Mouse (Mus musculus) left cerebral cortex, postnatal 25 days (tissue): ENCODE results near the gene Cfb. TPM values are rescaled to one million over a fixed set of nuclear protein-coding genes. Genes with fewer than 3 reads are reported as not detected.
A peak's percentile ranks its signal among the peaks of the same experiment; 100 is the strongest.
"Not testable (repeated sequence)": the region's sequence is repeated elsewhere in the genome, so short reads cannot be mapped to it uniquely, and the experiment has no call there.

ENCODE experiments used
- DNase-seq, 2 experiments: peaks; one replicate each; pipeline ENCODE4 v3.0.0; 2022; ENCODE audit warnings: low spot score in 2 of 2, mixed read lengths in 1 of 2
- intact Hi-C: fragments of 180-260 bp; cut with DNase I; formaldehyde crosslinking; loops from one replicate; pipeline ENCODE4 v1.15.1; 2025
- total RNA-seq, 2 experiments: library from RNA; stranded (reverse); gene quantifications; 2 replicates each; pipeline ENCODE4 v1.2.3; 2021

The Cfb gene
- under 1 TPM in 1 of 2 experiments, not detected in 1; 0.30 TPM for total RNA-seq

DNA sequence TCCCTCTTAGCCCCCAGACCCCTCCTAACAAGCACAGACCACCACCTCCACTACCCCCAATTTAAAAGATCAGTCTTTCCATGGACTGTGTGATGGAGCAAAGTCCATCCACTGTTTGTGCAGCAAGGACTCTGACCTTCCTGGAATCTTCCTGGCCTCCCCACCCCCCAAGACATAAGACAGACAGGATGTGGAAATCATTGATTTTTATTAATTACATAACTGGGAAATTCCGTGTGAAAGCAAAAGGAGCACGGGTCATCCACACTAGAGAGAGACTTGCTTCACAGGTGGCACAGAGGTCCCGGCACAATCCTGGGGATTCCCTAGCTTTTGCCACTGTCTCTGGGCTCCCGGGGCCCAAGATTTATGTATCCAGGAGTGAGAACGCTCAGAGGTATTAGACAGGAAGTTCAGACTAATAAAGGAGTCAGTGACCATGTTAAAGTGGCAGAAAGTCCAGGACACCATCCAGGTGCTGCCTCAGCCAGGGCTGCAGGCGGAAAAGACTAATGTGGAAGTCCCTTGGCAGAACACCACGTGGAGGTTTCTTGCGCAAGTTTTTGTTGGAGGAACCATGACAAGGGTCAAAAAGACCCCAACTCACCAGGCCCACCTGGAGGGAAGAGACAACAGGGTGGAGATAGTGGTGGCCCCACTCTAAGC, at the start of gene Cfb:
Gene Cfb (minus strand): TSS at position 103 of the 666 bp plus-strand sequence.
- no peak for DNase-seq
- intact Hi-C loops, result no loop called here

DNA sequence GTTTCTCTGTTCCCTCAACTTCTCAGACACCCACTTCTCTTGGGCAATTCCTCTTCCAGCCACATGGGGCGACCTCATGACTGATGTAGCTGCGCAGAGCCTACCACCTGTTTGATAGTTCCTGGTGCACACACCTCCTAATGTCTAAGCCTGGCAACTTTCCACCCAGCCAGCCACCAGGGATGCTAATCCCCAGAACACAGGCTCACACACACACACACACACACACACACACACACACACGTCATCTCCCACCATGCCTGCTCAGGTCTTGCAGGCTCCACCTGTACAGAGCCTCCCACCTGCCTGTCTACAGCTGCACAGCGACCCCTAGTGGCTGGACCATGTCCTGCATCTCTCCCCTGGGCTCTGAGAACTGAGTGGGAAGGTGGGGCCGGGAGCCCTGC, 49.6 kb upstream of the Cfb start:
- DNase-seq, result peak; percentile 45 to 51
- intact Hi-C loops, result loop anchor here (2.0 kb wide), 1 partner anchor 55 kb away; no protein-coding TSS in a partner anchor

DNA sequence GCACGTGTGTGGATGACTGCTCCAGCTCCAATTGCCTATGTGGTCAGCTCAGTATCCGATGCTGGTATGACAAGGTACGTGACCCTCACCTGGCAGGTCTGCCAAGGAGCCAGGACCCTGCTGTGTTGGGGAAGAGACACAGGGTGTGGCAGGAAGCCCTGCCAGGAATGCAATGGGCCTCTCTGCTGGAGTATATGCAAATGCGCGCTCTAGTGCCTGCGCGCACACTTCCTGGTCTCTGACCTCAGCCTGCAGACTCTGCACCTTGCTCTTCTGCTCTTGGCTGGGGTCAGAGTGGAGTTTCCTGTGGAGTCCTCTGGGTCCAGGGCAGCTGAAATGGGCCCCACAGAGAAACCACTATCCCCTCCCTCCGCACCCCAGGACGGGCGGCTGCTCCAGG, 48.7 kb upstream of the Cfb start:
- intact Hi-C loops, result no loop called here
- no peak for DNase-seq

DNA sequence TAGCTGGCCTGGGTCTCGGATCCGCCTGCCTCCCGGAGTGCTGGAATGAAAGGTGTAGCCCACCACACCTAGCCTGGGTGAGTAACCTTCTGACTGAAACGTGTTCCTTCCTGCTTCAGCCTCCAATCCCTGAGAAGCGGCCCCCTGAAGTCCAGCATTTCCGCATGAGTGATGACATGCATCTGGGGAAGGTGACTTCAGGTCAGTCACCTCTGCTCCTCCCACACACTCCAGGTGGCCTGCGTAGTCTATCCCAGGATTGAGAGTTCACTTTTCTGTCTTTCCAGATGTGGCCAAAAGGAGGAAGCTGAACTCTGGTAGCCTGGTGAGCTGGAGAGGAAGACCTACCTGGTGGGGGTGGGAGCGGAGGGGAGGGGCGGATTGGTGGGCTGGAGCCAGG, 40.6 kb upstream of the Cfb start:
- DNase-seq, result no peak
- intact Hi-C loops, result no loop called here

DNA sequence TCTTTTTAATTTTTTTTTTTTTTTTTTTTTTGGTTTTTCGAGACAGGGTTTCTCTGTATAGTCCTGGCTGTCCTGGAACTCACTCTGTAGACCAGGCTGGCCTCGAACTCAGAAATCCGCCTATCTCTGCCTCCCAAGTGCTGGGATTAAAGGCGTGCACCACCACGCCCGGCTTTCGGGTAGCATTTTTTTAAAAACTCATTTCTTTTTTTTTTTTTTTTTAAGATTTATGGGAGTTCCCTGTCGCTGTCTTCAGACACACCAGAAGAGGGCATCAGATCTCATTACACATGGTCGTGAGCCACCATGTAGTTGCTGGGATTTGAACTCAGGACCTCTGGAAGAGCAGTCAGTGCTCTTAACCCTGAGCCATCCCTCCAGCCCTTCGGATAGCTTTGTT, 39.6 kb upstream of the Cfb start:
- intact Hi-C loops, DNase-seq: not testable (repeated sequence)

DNA sequence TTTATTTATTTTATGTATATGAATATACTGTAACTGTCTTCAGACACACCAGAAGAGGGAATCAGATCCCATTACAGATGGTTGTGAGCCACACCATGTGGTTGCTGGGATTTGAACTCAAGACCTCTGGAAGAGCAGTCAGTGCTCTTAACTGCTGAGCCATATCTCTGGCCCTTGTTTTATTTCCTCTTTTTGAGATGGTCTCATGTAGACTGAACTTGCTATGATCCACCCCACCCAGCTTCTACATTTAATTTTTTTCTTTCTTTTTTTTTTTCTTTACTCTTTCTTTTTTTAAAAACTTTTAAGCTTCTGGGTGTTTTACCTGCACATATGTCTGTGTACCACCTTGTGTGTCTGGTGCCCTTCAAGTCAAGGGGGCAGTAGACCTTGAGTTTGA, 38.5 kb upstream of the Cfb start:
- DNase-seq, intact Hi-C loops: not testable (repeated sequence)

DNA sequence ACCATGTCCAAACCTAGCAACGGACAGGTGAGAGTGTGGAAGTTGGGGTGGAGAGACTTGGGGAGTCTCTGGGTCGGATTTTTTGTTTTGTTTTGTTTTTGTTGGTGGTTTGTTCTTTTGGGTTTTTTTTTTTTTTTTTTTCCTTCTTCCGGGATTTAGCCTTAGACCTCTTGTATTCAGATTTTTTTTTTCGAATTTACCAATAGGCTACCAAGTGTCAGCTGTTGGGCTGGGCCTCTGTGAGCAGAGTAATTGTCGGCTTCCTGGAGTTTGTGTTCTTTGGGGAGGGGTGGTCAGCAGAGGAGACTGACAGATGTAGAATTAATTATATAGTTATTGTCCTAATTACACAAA, 37.5 kb upstream of the Cfb start:
- intact Hi-C loops, result loop anchor here (2.0 to 5.0 kb wide), 3 partner anchors 53 to 783 kb away; partner anchors contain the start of genes Csnk2b, Gpank1 and H2-DMa
- no peak for DNase-seq

DNA sequence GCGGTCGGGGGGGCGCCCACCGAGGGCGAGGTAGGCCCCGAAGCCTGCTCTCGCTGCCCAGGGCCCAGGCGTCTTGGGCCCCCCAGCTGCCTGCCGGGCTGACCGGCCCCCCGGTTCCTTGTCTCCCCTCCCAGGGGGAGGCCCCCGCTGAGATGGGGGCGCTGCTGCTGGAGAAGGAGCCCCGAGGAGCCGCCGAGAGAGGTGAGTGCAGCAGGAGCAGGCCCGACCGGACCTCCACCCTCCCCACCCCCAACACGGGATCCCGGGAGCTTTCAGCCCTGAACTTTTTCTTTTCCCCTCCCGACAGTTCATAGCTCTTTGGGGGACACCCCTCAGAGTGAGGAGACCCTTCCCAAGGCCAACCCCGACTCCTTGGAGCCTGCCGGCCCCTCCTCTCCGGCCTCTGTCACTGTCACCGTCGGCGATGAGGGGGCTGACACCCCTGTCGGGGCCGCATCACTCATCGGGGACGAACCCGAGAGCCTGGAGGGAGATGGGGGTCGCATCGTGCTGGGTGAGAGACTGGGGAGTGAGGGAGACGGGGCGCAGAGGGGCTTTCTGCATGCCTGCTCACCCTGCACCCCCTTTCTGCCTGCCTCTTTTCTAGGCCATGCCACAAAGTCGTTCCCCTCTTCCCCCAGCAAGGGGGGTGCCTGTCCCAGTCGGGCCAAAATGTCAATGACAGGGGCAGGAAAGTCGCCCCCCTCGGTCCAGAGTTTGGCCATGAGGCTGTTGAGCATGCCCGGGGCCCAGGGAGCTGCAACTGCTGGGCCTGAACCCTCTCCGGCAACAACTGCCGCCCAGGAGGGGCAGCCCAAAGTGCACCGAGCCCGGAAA, 37.0 kb upstream of the Cfb start:
- intact Hi-C loops, result loop anchor here (2.0 to 5.0 kb wide), 3 partner anchors 54 to 782 kb away; partner anchors contain the start of genes Csnk2b, Gpank1 and H2-DMa
- peak; percentile 11 to 31 for DNase-seq

DNA sequence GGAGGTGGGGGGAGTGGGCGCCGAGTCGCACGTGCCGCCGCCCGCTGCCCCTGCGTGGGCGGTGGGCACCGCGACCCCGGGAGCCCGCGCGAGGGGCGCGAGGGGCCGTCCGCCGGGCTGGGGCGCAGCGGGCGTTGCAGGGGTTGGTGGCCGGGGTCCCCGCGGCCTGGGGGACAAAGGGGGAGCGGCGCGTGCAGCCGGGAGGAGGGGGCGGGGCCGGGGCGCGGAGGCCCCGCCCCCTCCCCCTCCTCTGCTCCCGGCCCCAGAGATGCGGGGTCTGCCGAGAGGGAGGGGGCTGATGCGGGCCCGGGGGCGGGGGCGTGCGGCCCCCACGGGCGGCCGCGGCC, 36.4 kb upstream of the Cfb start:
- DNase-seq, result no peak
- intact Hi-C loops, result loop anchor here (2.0 to 5.0 kb wide), 3 partner anchors 54 to 781 kb away; partner anchors contain the start of genes Csnk2b, Gpank1 and H2-DMa

DNA sequence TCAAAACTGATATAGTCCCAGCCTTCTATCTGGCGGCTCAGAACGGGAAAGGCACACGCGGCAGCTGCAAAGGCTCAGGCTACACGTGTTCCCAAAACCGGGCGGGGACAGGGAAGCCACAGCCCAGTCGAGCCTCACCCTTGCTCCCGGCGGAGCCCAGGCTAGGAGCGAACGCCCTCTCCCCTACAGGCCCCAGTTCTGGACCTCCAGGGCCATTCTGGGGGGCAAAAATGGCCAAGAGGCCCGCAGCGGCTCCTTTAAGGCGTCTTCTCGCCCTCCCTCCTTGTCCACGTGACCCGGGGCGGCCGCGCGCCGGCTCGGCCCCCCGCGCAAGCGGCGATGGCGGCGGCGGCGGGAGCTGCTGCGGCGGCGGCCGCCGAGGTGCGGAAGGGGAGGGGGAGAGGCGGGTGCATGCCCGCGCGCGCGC, 35.9 kb upstream of the Cfb start, which contains the start of the genes C2 and Ehmt2:
Gene C2 (minus strand): TSS at position 106 of the 427 bp plus-strand sequence.
Gene Ehmt2 (plus strand): TSS at position 310 of the 427 bp plus-strand sequence.
- peak; percentile 87 to 88 for DNase-seq
- intact Hi-C loops, result loop anchor here (2.0 to 5.0 kb wide), 3 partner anchors 55 to 781 kb away; partner anchors contain the start of genes Csnk2b, Gpank1 and H2-DMa

DNA sequence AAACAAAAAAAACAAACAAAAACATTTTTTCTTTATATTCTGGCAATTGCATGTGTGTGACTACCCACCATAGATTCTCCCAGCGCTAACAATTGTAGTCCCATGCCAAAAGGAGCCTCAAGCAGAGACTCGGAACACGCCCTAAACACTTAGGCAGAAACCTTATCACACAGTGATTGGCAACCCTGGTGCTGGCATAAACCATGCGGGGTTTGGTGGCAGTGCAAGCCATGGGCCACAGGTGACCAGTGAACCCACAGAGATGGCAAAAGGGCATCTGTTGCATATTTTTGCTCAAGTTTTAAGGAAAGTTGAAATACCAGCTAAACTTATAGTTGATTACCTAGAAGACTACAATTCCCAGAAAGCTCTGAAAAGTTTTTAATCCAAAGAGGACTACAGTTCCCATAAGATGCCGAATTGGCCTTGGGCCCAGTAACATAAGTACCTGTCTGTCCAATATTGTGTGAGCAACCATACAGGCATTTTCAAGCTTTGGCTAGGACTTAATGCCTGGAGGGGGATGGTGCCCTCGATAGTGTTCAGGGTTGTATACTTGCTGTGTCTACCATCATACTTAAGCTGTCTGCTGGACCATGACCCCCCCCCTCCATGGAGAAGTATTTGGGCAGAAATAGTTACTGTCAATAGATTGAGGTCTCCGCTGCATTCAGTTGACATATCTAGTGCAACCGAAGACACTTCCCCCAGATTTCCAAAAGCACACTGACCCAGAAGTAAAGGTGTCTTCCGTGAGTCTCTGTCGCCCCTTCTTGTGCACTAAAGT, 35.2 kb upstream of the Cfb start:
- intact Hi-C loops, result loop anchor here (2.0 to 5.0 kb wide), 3 partner anchors 55 to 780 kb away; partner anchors contain the start of genes Csnk2b, Gpank1 and H2-DMa
- DNase-seq, result peak; percentile 62 to 72

DNA sequence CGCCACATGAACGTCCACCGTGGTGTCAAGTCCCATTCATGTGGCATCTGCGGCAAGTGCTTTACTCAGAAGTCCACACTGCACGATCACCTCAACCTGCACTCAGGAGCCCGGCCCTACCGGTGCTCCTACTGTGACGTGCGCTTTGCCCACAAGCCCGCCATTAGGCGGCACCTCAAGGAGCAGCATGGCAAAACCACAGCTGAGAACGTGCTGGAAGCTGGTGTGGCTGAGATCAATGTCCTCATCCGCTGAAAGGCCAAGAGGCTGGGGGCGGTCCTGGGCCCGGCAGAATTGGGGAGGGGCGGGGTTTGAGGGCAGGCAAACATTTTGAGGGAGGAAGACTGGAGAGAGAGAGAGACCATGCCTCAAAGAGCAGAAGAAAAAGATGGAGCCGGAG, 34.0 kb upstream of the Cfb start:
- DNase-seq, result no peak
- intact Hi-C loops, result loop anchor here (5.0 kb wide), 2 partner anchors 226 to 779 kb away; partner anchors contain the start of genes Csnk2b, Gpank1 and H2-DMa

DNA sequence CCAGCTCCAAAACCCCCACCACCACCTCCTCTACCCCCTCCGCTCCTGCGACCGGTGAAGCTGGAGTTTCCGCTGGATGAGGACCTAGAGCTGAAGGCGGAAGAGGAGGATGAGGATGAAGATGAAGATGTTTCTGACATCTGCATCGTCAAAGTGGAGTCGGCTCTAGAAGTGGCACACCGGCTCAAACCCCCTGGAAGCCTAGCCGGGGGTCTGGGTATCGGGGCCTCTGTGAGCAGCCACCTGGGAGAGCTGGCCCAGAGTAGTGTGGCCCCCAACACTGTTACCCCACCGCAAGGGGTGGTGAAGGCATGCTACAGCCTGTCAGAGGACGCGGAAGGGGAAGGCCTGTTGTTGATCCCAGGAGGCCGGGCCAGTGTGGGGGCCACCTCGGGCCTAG, 33.4 kb upstream of the Cfb start:
- intact Hi-C loops, result loop anchor here (5.0 kb wide), 2 partner anchors 227 to 778 kb away; partner anchors contain the start of genes Csnk2b, Gpank1 and H2-DMa
- no peak for DNase-seq

DNA sequence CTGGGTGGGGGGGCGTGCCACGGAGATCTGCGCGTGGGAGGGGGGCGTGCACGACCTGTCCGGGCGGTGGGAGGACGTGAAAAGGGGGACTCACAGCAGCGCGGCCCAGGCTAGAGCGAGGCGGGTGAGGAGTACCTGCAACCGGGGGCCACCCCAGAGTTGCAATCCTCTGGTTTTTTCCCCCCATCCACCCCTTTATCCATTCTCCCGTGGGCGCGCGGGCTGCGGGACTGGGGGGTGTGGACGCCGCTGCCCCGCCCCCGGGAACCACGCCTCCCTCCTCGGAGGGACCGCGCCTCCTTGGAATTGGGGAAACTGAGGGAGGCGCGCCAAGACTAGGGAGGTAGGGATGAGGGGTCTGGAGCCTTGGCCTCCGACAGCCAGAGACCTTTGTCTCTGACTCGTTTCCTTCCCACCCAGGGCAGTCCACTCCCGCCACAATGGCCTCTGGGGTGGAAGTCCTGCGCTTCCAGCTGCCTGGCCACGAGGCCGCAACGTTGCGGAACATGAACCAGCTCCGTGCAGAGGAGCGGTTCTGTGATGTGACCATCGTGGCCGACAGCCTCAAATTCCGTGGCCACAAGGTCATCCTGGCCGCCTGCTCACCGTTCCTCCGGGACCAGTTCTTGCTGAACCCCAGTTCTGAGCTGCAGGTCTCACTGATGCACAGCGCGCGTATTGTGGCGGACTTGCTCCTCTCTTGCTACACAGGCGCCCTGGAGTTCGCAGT, 32.6 kb upstream of the Cfb start:
- peak; percentile 23 to 40 for DNase-seq
- intact Hi-C loops, result loop anchor here (5.0 kb wide), 3 partner anchors 43 to 778 kb away; partner anchors contain the start of genes Csnk2b, Gpank1, H2-DMa and Nelfe

DNA sequence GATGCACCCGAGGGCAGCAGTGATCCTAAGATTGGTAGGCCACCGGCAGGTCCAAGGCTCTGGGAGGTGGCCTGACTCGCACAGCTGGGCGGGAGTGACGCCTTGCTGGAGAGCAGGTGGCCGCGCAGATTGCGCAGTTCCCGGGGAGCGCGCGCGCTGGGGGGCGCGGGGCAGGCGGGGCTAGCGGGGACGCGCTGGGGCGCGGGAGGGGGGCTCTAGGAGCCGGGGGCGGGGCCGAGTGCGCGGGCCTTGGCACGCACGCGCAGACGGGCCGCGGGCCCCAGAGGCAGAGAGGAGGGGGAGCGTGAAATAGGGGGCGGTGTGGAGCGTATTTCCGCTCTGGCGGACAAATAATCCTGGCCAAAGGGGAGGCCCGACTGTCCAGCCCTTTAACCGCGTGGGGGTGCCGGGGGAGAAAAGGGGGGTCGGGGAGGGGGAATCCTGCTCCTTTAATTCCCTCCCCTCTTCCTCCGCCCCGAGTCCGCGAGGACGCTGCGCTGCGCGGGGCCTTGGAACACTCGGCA, 31.8 kb upstream of the Cfb start:
- peak; percentile 94 for DNase-seq
- intact Hi-C loops, result loop anchor here (5.0 kb wide), 1 partner anchor 42 kb away; the partner anchor contains the start of genes Nelfe and Skiv2l

DNA sequence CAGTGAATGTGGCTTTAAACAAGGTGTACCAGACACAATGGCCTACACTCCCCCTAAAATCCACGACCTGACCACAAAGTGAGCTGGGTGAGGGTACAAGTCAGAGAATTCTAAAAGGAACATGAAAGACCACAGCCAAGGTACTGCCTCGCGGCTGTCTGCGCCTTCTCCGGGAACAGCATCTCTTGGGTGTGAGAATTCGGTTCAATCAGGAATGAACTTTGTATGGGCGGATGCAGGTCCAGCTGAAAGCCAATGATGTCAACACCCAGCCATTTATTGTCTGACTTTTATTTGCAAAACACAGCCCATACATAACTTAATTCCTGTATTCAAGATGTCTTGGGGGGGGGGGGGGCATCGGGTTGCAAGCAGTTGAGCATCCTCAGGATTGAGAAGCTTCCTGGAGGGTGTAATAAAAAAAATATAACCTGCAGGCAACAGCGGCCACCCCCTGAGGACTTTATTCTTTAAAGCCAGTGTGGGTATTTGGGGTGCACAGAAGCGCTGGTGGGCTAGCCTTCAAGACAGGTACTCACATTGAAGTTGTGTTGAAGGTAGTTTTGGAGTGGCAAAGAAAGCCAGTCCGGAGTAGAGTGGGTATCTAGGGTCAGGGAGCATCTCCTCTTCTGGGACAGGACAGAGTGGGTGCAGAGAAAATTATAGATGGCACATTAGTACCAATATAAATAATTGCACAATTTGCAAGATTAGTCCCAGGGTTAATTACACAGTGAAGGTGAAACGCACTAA, 30.9 kb upstream of the Cfb start:
- DNase-seq, result no peak
- intact Hi-C loops, result loop anchor here (5.0 kb wide), 1 partner anchor 41 kb away; the partner anchor contains the start of genes Nelfe and Skiv2l

DNA sequence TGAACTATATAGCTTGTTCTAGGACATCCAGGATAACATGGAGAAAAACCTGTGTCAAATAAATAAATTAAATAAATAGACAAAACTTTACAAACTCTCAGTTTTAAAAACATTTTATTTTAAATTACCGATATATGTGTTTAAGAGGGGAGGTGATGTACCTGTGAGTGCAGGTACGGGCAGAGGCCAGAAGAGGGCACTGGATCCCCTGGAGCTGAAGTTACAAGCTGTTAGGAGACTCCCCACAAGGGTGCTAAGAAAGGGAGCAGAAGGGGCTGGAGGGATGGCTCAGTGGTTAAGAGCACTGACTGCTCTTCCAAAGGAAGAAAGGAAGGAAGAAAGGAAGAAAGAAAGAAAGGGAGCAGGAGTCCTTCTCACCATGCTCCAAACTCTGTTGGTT, 29.1 kb upstream of the Cfb start:
- DNase-seq, result no peak
- intact Hi-C loops, result loop anchor here (5.0 kb wide), 1 partner anchor 39 kb away; the partner anchor contains the start of genes Nelfe and Skiv2l
